Mouse (Mus musculus) lung, embryonic 16.5 days (tissue): ENCODE results near the gene Rnf222. TPM values are rescaled to one million over a fixed set of nuclear protein-coding genes. Genes with fewer than 3 reads are reported as not detected.
A peak's percentile ranks its signal among the peaks of the same experiment; 100 is the strongest.

ENCODE experiments used
- ATAC-seq: fragments of 200-750 bp; cut with Nextera tagmentation; 2 replicates; pipeline ENCODE4 v1.8.0; 2017; ENCODE audit warnings: low read depth, mild to moderate bottlenecking, moderate library complexity
- H3K27ac ChIP-seq: fragments of 300-500 bp; sonication (generic); 2 replicates; pipeline ENCODE4 v1.5.1; 2014; ENCODE audit warnings: mild to moderate bottlenecking, control low read depth, low read length
- H3K27me3 ChIP-seq: fragments of 300-500 bp; sonication (generic); 2 replicates; pipeline ENCODE4 v1.6.1; 2014; ENCODE audit warnings: low read depth, low read length, mixed read lengths; ENCODE audit not compliant: control insufficient read depth, insufficient read depth
- H3K36me3 ChIP-seq: fragments of 300-500 bp; sonication (generic); 2 replicates; pipeline ENCODE4 v1.6.1; 2014; ENCODE audit warnings: low read length; ENCODE audit not compliant: control insufficient read depth, insufficient read depth
- H3K4me1 ChIP-seq: fragments of 300-500 bp; sonication (generic); replicated peaks from 2 replicates; pipeline ENCODE4 v1.6.1; 2014; ENCODE audit warnings: low read length, mixed read lengths; ENCODE audit not compliant: control insufficient read depth, insufficient read depth
- H3K4me2 ChIP-seq: fragments of 300-500 bp; sonication (generic); 2 replicates; pipeline ENCODE4 v1.6.1; 2014; ENCODE audit warnings: low read depth, low read length, control low read depth
- H3K4me3 ChIP-seq: fragments of 300-500 bp; sonication (generic); 2 replicates; pipeline ENCODE4 v1.5.1; 2014; ENCODE audit warnings: mild to moderate bottlenecking, low read length, control low read depth
- H3K9ac ChIP-seq: fragments of 300-500 bp; sonication (generic); 2 replicates; pipeline ENCODE4 v1.6.1; 2014; ENCODE audit warnings: low read length, control low read depth
- H3K9me3 ChIP-seq: fragments of 300-500 bp; sonication (generic); 2 replicates; pipeline ENCODE4 v1.6.1; 2016; ENCODE audit warnings: low read length; ENCODE audit not compliant: control insufficient read depth
- WGBS: fragments of 180-500 bp; shearing (Covaris S2); extraction: QIAGEN DNeasy Blood & Tissue Kit; methylation state at CpG from one replicate; pipeline ENCODE4 v1.1.7; 2014; 5-methylcytosine and 5-hydroxymethylcytosine counted together
- polyA plus RNA-seq: library from polyadenylated mRNA; unstranded; fragments of >200 nt; fragmentation: Nextera tagmentation; extraction: Ambion mirVana; gene quantifications from 2 replicates; pipeline ENCODE4 v1.2.1, GENCODE M21; 2015

The Rnf222 gene
- polyA plus RNA-seq, 1 experiment from 2014 or later = 0.13 TPM

DNA sequence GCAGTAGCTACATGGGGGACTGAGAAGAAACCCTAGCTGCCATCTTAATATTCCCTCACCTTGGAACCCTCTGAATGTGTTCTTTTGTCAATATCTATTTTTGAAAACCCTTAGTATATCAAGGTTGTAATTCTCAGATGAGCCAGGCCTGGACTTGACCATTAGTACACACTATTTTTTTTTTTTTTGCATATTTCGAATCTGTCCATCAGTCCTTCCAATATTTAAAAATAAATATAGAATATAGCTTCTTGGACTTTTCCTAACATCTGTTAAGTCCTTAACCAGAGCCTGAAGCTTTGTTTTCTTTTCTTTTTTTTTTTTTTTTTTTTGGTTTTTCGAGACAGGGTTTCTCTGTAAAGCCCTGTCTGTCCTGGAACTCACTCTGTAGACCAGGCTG is 4.5 kb upstream of the Rnf222 start:
- Histone ChIP-seq H3K27me3 (no peaks in the 10 kb centered on the region), H3K9me3 (no peaks in the 10 kb centered on the region), H3K4me2 (no peak overlapping the region), H3K9ac (no peak overlapping the region), H3K36me3 (no peaks in the 10 kb centered on the region), H3K4me3 (no peak overlapping the region), H3K4me1 (no peaks in the 10 kb centered on the region), H3K27ac (no peak overlapping the region)
- no peak for ATAC-seq
- WGBS = 82% methylated on average over 2 of the region's 2 CpGs

DNA sequence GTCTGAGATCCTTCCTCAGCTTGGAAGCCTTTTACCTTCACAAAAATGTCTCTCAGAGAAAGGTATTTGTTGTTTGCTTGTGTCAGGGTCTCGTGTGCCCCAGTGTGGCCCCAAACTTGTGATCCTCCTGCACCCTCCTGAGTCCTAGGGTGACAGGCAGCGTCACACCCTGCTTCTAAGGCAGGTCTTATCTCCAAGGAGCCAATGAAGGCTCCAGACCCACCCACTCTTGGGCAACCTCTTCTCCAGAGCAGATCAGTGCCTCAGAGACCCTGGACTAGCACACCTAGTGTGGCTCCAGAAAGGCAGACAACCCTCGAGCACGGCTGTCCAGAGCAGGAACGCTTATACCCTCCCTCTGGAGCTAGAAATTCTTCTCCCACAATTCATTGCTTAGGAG is 4.0 kb upstream of the Rnf222 start:
- ATAC-seq = no peak
- 64% methylated on average over 5 of the region's 5 CpGs for WGBS
- no peaks in the 10 kb centered on the region for H3K27me3 ChIP-seq
- H3K4me1 ChIP-seq = no peaks in the 10 kb centered on the region
- no peaks in the 10 kb centered on the region for H3K36me3 ChIP-seq
- no peak overlapping the region for H3K4me3 ChIP-seq
- H3K4me2 ChIP-seq = no peak overlapping the region
- no peak overlapping the region for H3K27ac ChIP-seq
- no peaks in the 10 kb centered on the region for H3K9me3 ChIP-seq
- H3K9ac ChIP-seq = no peak overlapping the region

DNA sequence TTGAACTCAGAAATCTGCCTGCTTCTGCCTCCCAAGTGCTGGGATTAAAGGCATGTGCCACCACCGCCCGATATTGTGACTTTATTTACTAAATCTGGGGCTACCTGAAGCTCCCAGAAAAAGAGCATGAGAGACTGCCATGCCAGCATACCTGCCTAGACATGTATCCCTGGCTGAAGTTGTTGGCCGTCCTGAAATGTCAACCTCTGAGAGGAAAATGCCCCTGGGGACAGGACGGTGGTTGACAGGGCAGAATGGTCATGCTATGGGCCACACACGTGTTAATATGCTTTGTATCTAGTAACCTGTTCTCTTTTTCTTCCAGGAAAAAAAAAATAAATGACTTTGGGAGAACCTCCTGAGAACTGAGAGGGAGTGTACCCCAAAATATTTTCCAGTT is 2.3 kb upstream of the Rnf222 start:
- H3K27ac ChIP-seq = no peak overlapping the region
- ATAC-seq = no peak
- H3K4me3 ChIP-seq = no peak overlapping the region
- H3K4me1 ChIP-seq = no peaks in the 10 kb centered on the region
- 74% methylated on average over 5 of the region's 5 CpGs for WGBS
- H3K36me3 ChIP-seq = no peaks in the 10 kb centered on the region
- H3K9ac ChIP-seq = no peak overlapping the region
- no peak overlapping the region for H3K4me2 ChIP-seq
- H3K9me3 ChIP-seq = no peaks in the 10 kb centered on the region
- no peaks in the 10 kb centered on the region for H3K27me3 ChIP-seq

DNA sequence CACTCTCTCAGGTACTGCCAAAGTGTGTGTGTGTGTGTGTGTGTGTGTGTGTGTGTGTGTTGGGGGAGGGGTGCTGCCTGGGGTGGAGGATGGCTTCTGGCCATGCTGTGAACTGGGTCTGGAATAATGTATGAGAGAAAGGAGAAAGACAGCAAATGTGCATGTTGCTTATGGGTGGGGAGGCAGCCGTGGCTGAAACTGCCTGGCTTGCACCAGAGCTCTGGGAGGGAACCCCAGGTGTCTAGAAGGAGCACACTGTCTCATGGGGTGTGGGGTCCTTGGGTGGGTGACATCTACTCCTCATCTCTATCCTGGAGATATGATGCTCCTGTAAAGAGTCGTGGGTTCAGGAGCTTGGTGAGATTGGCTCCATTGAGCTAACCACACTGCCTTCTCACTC is 300 bp downstream of the Rnf222 start:
- no peak overlapping the region for H3K9ac ChIP-seq
- H3K27ac ChIP-seq = no peak overlapping the region
- no peak overlapping the region for H3K4me2 ChIP-seq
- 62% methylated on average over 2 of the region's 2 CpGs for WGBS
- no peak for ATAC-seq
- H3K4me1 ChIP-seq = no peaks in the 10 kb centered on the region
- H3K27me3 ChIP-seq = no peaks in the 10 kb centered on the region
- no peaks in the 10 kb centered on the region for H3K9me3 ChIP-seq
- no peaks in the 10 kb centered on the region for H3K36me3 ChIP-seq
- H3K4me3 ChIP-seq = no peak overlapping the region

DNA sequence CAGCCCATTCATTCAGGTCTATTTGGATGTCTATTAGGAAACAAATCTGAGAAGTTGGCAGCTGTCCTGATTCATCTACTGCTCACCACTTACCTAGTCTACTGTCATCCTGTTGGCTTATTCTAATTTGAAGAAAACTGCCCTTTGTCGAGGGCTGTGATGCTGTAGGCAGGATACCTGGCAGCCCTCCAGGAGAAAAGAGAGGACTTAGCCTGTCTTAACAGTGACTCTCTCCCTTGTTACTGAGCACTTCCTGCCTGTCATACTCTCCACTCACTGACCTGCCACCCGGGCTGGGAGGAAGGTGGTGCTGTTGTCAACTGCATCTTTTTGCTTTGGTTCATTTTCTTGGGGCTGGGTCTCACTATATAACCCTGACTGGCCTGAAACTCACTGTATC is 2.3 kb downstream of the Rnf222 start:
- H3K27ac ChIP-seq = no peak overlapping the region
- H3K4me3 ChIP-seq = no peak overlapping the region
- H3K9me3 ChIP-seq = no peaks in the 10 kb centered on the region
- H3K4me2 ChIP-seq = no peak overlapping the region
- ATAC-seq = no peak
- H3K9ac ChIP-seq = no peak overlapping the region
- WGBS = 17% methylated on average over 2 of the region's 2 CpGs
- no peaks in the 10 kb centered on the region for H3K36me3 ChIP-seq
- H3K27me3 ChIP-seq = no peaks in the 10 kb centered on the region
- no peaks in the 10 kb centered on the region for H3K4me1 ChIP-seq

DNA sequence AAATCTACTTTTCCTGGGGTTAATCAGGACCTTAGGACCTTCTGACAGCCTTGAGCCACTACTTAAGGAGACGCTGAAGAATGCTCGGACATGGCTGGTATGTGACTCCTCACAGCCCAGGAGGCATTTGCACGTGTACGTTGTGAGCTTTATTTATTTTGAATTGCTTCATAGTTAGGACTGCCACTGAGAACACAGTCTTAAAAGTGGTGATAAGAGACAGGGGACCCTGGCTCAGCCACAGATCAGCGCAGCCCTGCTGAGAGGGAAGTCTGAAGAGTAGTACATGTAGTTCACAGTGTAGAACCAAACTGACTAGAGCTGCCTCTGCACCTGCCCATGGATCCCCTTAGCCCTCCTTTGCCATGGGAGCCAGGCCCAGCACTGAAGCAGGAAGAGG is 3.5 kb downstream of the Rnf222 start:
- WGBS = 32% methylated on average over 5 of the region's 5 CpGs

DNA sequence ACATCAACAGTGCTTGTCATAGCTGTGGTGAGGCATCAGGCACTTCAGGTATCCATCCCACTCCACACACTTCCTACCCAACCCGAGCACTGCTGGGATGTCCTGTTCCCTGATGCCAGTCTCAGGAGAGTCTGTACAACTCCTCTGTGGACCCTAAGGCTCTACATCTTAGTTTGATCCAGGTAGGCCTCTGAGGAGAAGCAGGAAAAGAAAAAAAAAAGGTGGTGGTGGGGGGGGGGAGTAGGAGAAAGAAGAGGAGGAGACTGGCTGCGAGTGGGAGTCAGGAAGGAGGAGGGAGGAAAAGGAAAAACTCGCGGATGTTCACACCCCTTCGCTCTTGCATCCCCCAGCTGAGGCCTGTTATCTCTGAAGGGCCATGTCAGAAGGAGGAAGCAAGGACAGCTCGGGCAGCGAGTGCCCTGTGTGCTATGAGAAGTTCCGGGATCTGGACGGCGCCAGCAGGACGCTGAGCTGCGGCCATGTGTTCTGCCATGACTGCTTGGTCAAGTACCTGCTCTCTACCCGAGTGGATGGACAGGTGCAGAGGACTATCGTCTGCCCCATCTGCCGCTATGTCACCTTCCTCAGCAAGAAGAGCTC is 4.0 kb downstream of the Rnf222 start:
- ATAC-seq = 0 out of 2 replicates have a peak, but pooled peaks have one; percentile 43
- Histone ChIP-seq H3K4me1 (no peaks in the 10 kb centered on the region), H3K9me3 (no peaks in the 10 kb centered on the region), H3K27ac (no peak overlapping the region), H3K36me3 (no peaks in the 10 kb centered on the region), H3K9ac (peak overlapping the region; percentile 16; the same call in 1 of the 2 replicates), H3K27me3 (no peaks in the 10 kb centered on the region), H3K4me2 (no peak overlapping the region), H3K4me3 (no peak overlapping the region)
- WGBS = 46% methylated on average over 15 of the region's 15 CpGs

More for the DNA sequence above, 3.5 kb downstream of the Rnf222 start:
- Histone ChIP-seq H3K27me3 (no peaks in the 10 kb centered on the region), H3K9me3 (no peaks in the 10 kb centered on the region), H3K4me3 (no peak overlapping the region), H3K27ac (no peak overlapping the region), H3K36me3 (no peaks in the 10 kb centered on the region), H3K9ac (no peak overlapping the region), H3K4me2 (no peak overlapping the region), H3K4me1 (no peaks in the 10 kb centered on the region)
- no peak for ATAC-seq

DNA sequence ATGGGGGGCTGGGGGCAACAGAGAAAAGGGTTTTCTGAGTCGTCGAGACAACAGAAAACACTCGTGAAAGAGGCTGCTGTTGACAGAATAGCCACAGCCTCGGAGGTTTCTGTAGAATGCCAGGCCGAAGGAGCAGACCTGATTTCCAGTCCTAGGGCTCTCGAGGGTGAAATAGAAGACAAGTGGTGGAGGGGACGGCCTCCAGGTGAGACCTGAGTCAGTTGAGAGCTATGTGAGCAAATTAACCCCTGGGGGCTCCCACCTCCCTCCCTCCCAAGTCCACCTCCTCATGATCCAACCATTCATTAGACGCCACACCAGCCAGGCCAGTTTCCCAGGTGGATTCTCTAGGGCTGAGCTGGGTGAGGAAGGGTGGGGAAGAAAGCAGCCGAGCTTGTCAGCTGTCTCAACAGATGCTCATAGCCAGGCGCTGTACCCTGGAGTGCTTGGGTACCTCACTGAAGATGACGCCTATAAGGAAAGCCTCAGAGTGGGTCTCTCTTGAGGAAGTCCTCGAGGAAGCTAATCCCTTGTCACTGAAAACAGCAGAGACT is 5.6 kb downstream of the Rnf222 start:
- H3K9ac ChIP-seq = no peak overlapping the region
- no peak for ATAC-seq
- no peaks in the 10 kb centered on the region for H3K27me3 ChIP-seq
- no peak overlapping the region for H3K27ac ChIP-seq
- H3K4me3 ChIP-seq = no peak overlapping the region
- H3K9me3 ChIP-seq = no peaks in the 10 kb centered on the region
- 43% methylated on average over 12 of the region's 12 CpGs for WGBS
- H3K36me3 ChIP-seq = no peaks in the 10 kb centered on the region
- H3K4me2 ChIP-seq = no peak overlapping the region
- no peaks in the 10 kb centered on the region for H3K4me1 ChIP-seq

DNA sequence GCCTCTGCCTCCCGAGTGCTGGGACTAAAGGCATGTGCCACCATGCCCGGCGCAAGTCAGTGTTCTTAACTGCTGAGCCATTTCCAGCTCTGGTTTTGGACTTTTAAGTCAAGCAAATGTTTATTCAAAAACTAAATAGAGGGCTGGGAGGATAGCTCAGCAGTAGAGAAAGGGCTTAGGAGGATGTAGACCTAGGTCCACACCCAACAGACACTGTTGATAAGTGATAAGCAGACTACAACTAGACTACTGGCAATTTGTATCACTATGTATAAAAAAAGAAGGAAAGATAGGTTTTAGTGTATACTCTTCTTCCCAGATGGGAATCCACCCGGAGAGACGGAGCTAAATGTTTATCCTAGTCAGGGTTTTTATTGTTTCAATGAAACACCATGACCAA is 7.9 kb downstream of the Rnf222 start:
- Histone ChIP-seq H3K9me3 (no peaks in the 10 kb centered on the region), H3K27me3 (no peaks in the 10 kb centered on the region), H3K4me3 (no peak overlapping the region), H3K9ac (no peak overlapping the region), H3K4me2 (no peak overlapping the region), H3K4me1 (no peaks in the 10 kb centered on the region), H3K27ac (no peak overlapping the region), H3K36me3 (no peaks in the 10 kb centered on the region)
- 82% methylated on average over 5 of the region's 5 CpGs for WGBS
- ATAC-seq = no peak

DNA sequence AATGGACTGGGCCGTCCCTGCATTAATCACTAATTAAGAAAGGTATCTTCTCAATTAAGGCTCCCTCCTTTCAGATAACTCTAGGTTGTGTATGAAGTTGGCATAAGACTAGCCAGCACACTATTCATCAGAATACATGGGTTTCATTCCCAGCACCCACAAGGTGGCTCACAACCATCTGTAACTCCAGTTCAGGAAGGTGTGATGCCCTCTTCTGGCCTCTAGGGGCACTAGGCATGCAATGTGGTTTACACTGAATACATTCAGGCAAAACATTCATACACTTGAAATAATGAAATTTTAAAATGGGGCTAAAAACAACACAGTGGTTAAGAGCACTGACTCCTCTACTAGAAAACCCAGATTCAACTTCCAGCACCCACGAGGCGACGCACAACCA is 8.8 kb downstream of the Rnf222 start:
- no peak overlapping the region for H3K4me3 ChIP-seq
- no peaks in the 10 kb centered on the region for H3K36me3 ChIP-seq
- no peaks in the 10 kb centered on the region for H3K27me3 ChIP-seq
- no peak for ATAC-seq
- WGBS = 48% methylated on average over 4 of the region's 4 CpGs
- no peaks in the 10 kb centered on the region for H3K9me3 ChIP-seq
- no peaks in the 10 kb centered on the region for H3K4me1 ChIP-seq
- H3K9ac ChIP-seq = no peak overlapping the region
- H3K4me2 ChIP-seq = no peak overlapping the region
- H3K27ac ChIP-seq = no peak overlapping the region
